Mouse (Mus musculus) CH12F3 (cell line): ENCODE results near the gene Gabrp.

Experiments
- in situ Hi-C: fragments of 300-500 bp; cut with MboI; formaldehyde crosslinking; loops from 2 replicates; pipeline ENCODE4 v1.14.3; 2020; ENCODE audit warnings: low sequenced_read_pairs

Gabrp gene

GRCm38 (mm10) chr11:33578859-33579258 lies at the start of gene Gabrp:
TSS of gene Gabrp (minus strand) at chr11:33578959.
- in situ Hi-C loops = no loop called here

GRCm38 (mm10) chr11:33627136-33627742 lies 48.5 kb upstream of the Gabrp start:
- in situ Hi-C loops = loop anchor here (10.0 kb wide), 1 partner anchor 452 kb away; no protein-coding TSS in a partner anchor

- in situ Hi-C loops = no loop called here
These were observed 35.5 kb upstream of the Gabrp start for GRCm38 (mm10) chr11:33614218-33614617.

- in situ Hi-C loops = no loop called here
These were observed 29.0 kb upstream of the Gabrp start for GRCm38 (mm10) chr11:33607784-33608183.

GRCm38 (mm10) chr11:33603174-33603573 lies 24.4 kb upstream of the Gabrp start:
- in situ Hi-C loops = no loop called here

GRCm38 (mm10) chr11:33598986-33599385 lies 20.2 kb upstream of the Gabrp start, which contains the start of gene D130052B06Rik:
TSS of gene D130052B06Rik (plus strand) at chr11:33599302.
- in situ Hi-C loops = no loop called here

GRCm38 (mm10) chr11:33596655-33597054 lies 17.9 kb upstream of the Gabrp start:
- in situ Hi-C loops = no loop called here

GRCm38 (mm10) chr11:33592826-33593225 lies 14.1 kb upstream of the Gabrp start:
- in situ Hi-C loops = no loop called here

- in situ Hi-C loops = no loop called here
These were observed 12.0 kb upstream of the Gabrp start for GRCm38 (mm10) chr11:33590771-33591170.

- in situ Hi-C loops = no loop called here
These were observed 7.9 kb upstream of the Gabrp start for GRCm38 (mm10) chr11:33586614-33587013.

GRCm38 (mm10) chr11:33579621-33580020 lies 862 bp upstream of the Gabrp start:
- in situ Hi-C loops = no loop called here

- in situ Hi-C loops = no loop called here
These were observed 3.8 kb downstream of the Gabrp start for GRCm38 (mm10) chr11:33574944-33575343.

- in situ Hi-C loops = no loop called here
These were observed 8.3 kb downstream of the Gabrp start for GRCm38 (mm10) chr11:33570413-33570812.

- in situ Hi-C loops = no loop called here
These were observed 14.8 kb downstream of the Gabrp start for GRCm38 (mm10) chr11:33563921-33564320.

- in situ Hi-C loops = no loop called here
These were observed 24.6 kb downstream of the Gabrp start for GRCm38 (mm10) chr11:33554123-33554522.

GRCm38 (mm10) chr11:33550861-33551560 lies 27.7 kb downstream of the Gabrp start:
- in situ Hi-C loops = no loop called here

GRCm38 (mm10) chr11:33547386-33547785 lies 31.4 kb downstream of the Gabrp start:
- in situ Hi-C loops = no loop called here

GRCm38 (mm10) chr11:33544945-33545344 lies 33.8 kb downstream of the Gabrp start:
- in situ Hi-C loops = no loop called here

GRCm38 (mm10) chr11:33544121-33544520 lies 34.6 kb downstream of the Gabrp start:
- in situ Hi-C loops = no loop called here

- in situ Hi-C loops = no loop called here
These were observed 41.2 kb downstream of the Gabrp start for GRCm38 (mm10) chr11:33537390-33538125.

- in situ Hi-C loops = no loop called here
These were observed 42.1 kb downstream of the Gabrp start for GRCm38 (mm10) chr11:33536636-33537035.

- in situ Hi-C loops = no loop called here
These were observed 44.2 kb downstream of the Gabrp start for GRCm38 (mm10) chr11:33534541-33534940.
